ENCODE assay signal across 25 mouse cellular contexts in the genomic region with DNA sequence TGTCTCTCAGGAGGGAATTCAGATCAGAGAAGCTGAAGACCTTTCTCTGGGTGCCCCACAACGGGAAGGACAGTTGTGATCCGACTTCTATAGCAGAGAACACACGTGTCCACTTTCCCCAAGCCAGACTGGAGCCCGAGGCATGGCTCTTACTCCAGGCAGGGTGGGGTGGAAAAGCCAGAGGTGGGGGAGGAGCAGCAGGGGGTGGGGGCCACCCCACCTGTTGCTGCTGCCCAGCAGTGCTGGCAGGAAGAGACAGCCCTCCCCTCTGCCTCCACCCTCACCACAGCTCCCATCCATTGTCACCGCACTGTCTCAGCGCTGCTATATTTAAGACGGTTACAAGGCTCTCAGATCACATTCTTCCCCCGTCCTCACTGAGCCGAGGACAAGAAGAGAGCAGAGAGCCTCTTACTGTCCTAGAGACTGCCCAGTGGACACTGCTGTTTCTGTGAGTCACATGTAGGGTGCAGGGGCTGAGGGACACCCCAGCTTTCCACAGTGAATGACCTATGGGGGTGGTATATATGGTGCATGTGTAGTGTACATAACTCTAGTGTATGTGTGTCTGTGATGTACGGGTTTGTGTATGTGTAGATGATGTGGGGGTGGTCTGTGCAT. TPM values are rescaled to one million over a fixed set of nuclear protein-coding genes. Genes with fewer than 3 reads are reported as not detected.
A peak's percentile ranks its signal among the peaks of the same experiment; 100 is the strongest.
DNase-seq lines count a peak whose midpoint lies in the region; ATAC-seq and TF ChIP-seq lines count a peak whose summit lies in the region.
"Had no signal": no experiment of that assay in that cellular context is flagged by ENCODE, and none has a peak within 500 bp of the region (broad histone marks: within the 10 kb centered on the region; RNA-seq: fewer than 3 reads in every experiment).

Myom3 (plus strand) TSS at position 360 of the 621 bp plus-strand sequence.

- 49% methylated on average over 10 of the region's 10 CpGs for WGBS in kidney, postnatal 0 days
- WGBS in kidney, adult 2 months = 57% methylated on average over 10 of the region's 10 CpGs
- WGBS in limb, embryonic 14.5 days = 45% methylated on average over 10 of the region's 10 CpGs
- WGBS in forebrain, embryonic 16.5 days = 56% methylated on average over 10 of the region's 10 CpGs

- 0 out of 2 replicates have a peak, but pooled peaks cover 8% of the 10 kb centered on the region for H3K4me1 ChIP-seq in kidney, postnatal 0 days (replicated peaks; ENCODE audit: insufficient read depth, low read length)
- peaks cover 4% of the 10 kb centered on the region; the same call in 1 of the 2 replicates for H3K4me1 ChIP-seq in kidney, adult 2 months (ENCODE audit: control insufficient read depth, insufficient read depth, low read length)
- H3K4me1 ChIP-seq in limb, embryonic 14.5 days (ENCODE audit: control insufficient read depth, insufficient read depth, low read length) = peaks cover 9% of the 10 kb centered on the region; the same call in 1 of the 2 replicates
- no peaks in the 10 kb centered on the region for H3K4me1 ChIP-seq in forebrain, embryonic 16.5 days (replicated peaks; ENCODE audit: control insufficient read depth, insufficient read depth, low read length)
- H3K4me1 ChIP-seq: forebrain, embryonic 13.5 days; lung, embryonic 15.5 days had no signal

- no peaks in the 10 kb centered on the region for H3K9me3 ChIP-seq in kidney, postnatal 0 days (replicated peaks; ENCODE audit: low read length)
- H3K9me3 ChIP-seq in limb, embryonic 14.5 days (ENCODE audit: control insufficient read depth, low read length) = 0 out of 2 replicates have a peak, but pooled peaks cover 7% of the 10 kb centered on the region
- no peaks in the 10 kb centered on the region for H3K9me3 ChIP-seq in forebrain, embryonic 16.5 days (ENCODE audit: control insufficient read depth, low read length)
- H3K9me3 ChIP-seq: kidney, embryonic 15.5 days; lung, embryonic 15.5 days had no signal

- H3K4me2 ChIP-seq in kidney, postnatal 0 days (ENCODE audit: low read length) = no peak within 1 kb of the TSS
- no peak within 1 kb of the TSS for H3K4me2 ChIP-seq in limb, embryonic 14.5 days (replicated peaks; ENCODE audit: low read depth, low read length, severe bottlenecking)
- no peak within 1 kb of the TSS for H3K4me2 ChIP-seq in forebrain, embryonic 16.5 days (ENCODE audit: low read length)
- H3K4me2 ChIP-seq: forebrain, embryonic 13.5 days; heart, embryonic 15.5 days; hindbrain, embryonic 13.5 days; kidney, embryonic 15.5 days; liver, embryonic 11.5 days; lung, embryonic 15.5 days; neural tube, embryonic 12.5 days had no signal

- H3K27ac ChIP-seq in kidney, postnatal 0 days = no peak within 1 kb of the TSS
- no peak within 1 kb of the TSS for H3K27ac ChIP-seq in kidney, adult 2 months (ENCODE audit: insufficient read depth, low read depth, low read length)
- H3K27ac ChIP-seq in limb, embryonic 14.5 days (replicated peaks; ENCODE audit: low read depth, low read length) = no peak within 1 kb of the TSS
- no peak within 1 kb of the TSS for H3K27ac ChIP-seq in forebrain, embryonic 16.5 days (ENCODE audit: low read length)
- H3K27ac ChIP-seq: forebrain, embryonic 13.5 days; heart, embryonic 15.5 days; hindbrain, embryonic 13.5 days; kidney, embryonic 15.5 days; layer of hippocampus, adult 2 months; lung, embryonic 15.5 days; midbrain, embryonic 10.5 days; neural tube, embryonic 12.5 days had no signal

- TF ChIP-seq CTCF in kidney, postnatal 0 days (IDR thresholded peaks at IDR 0.05; ENCODE audit: low read depth) = no peak
- no peak for TF ChIP-seq CTCF in kidney, adult 2 months (conservative IDR thresholded peaks at IDR 0.05; ENCODE audit: insufficient read depth, insufficient read length, low read depth, low read length)

- no peaks in the 10 kb centered on the region for H3K27me3 ChIP-seq in kidney, postnatal 0 days (ENCODE audit: insufficient read depth, low read length)
- no peaks in the 10 kb centered on the region for H3K27me3 ChIP-seq in kidney, adult 2 months (replicated peaks; ENCODE audit: control insufficient read depth, insufficient read depth, low read length)
- no peaks in the 10 kb centered on the region for H3K27me3 ChIP-seq in limb, embryonic 14.5 days (ENCODE audit: control insufficient read depth, insufficient read depth, low read length)
- no peaks in the 10 kb centered on the region for H3K27me3 ChIP-seq in forebrain, embryonic 16.5 days (replicated peaks; ENCODE audit: control insufficient read depth, insufficient read depth, low read length)
- H3K27me3 ChIP-seq: heart, embryonic 15.5 days; kidney, embryonic 15.5 days; neural tube, embryonic 12.5 days had no signal

- H3K9ac ChIP-seq in kidney, postnatal 0 days (ENCODE audit: low read depth, low read length) = 0 out of 2 replicates have a peak within 1 kb of the TSS, but pooled peaks have one; percentile 6
- no peak within 1 kb of the TSS for H3K9ac ChIP-seq in limb, embryonic 14.5 days (ENCODE audit: low read depth, low read length, severe bottlenecking)
- H3K9ac ChIP-seq in forebrain, embryonic 16.5 days (replicated peaks; ENCODE audit: low read depth, low read length) = no peak within 1 kb of the TSS
- H3K9ac ChIP-seq: forebrain, embryonic 13.5 days; heart, embryonic 15.5 days; hindbrain, embryonic 13.5 days; kidney, embryonic 15.5 days; lung, embryonic 15.5 days; neural tube, embryonic 12.5 days had no signal

- no peak within 1 kb of the TSS for H3K4me3 ChIP-seq in kidney, postnatal 0 days (replicated peaks; ENCODE audit: low read depth, low read length)
- no peak within 1 kb of the TSS for H3K4me3 ChIP-seq in kidney, adult 2 months (ENCODE audit: insufficient read depth, low read depth, low read length)
- no peak within 1 kb of the TSS for H3K4me3 ChIP-seq in limb, embryonic 14.5 days (replicated peaks; ENCODE audit: low read length)
- no peak within 1 kb of the TSS for H3K4me3 ChIP-seq in forebrain, embryonic 16.5 days (replicated peaks; ENCODE audit: low read length)
- H3K4me3 ChIP-seq: forebrain, embryonic 13.5 days; heart, embryonic 15.5 days; hindbrain, embryonic 13.5 days; kidney, embryonic 15.5 days; layer of hippocampus, adult 2 months; lung, embryonic 15.5 days; midbrain, embryonic 10.5 days; neural tube, embryonic 12.5 days had no signal

- no peak for TF ChIP-seq POLR2A in kidney, adult 2 months (IDR thresholded peaks at IDR 0.05; ENCODE audit: low read depth, low read length)
- TF ChIP-seq POLR2A in limb, embryonic 14.5 days (IDR thresholded peaks at IDR 0.05; ENCODE audit: borderline replicate concordance, extremely low read depth, insufficient read depth, insufficient read length) = no peak

- no peak for DNase-seq in kidney, postnatal 0 days (ENCODE audit: low spot score)
- no peak for DNase-seq in kidney, adult 2 months
- DNase-seq in gastrocnemius, adult 18-20 months (ENCODE audit: low spot score) = no peak
- DNase-seq in gastrocnemius, postnatal 10 days = no peak
- DNase-seq in limb, embryonic 14.5 days (ENCODE audit: low spot score) = no peak
- no peak for DNase-seq in heart, postnatal 25 days (ENCODE audit: low spot score)
- DNase-seq: adrenal gland, postnatal 25 days; cerebellum, adult 11-12 months; cerebellum, adult 9-11 months; heart, postnatal 36 days; kidney, adult 11 months; thymus, postnatal 25 days had no signal

- intact Hi-C loops in heart, postnatal 25 days (cut with DNase I) = no loop called here

- no peaks in the 10 kb centered on the region for H3K36me3 ChIP-seq in kidney, postnatal 0 days (ENCODE audit: insufficient read depth, low read length)
- no peaks in the 10 kb centered on the region for H3K36me3 ChIP-seq in kidney, adult 2 months (ENCODE audit: control insufficient read depth, insufficient read depth, low read length)
- no peaks in the 10 kb centered on the region for H3K36me3 ChIP-seq in limb, embryonic 14.5 days (ENCODE audit: control insufficient read depth, insufficient read depth, low read length)
- no peaks in the 10 kb centered on the region for H3K36me3 ChIP-seq in forebrain, embryonic 16.5 days (ENCODE audit: control insufficient read depth, insufficient read depth)
- H3K36me3 ChIP-seq: heart, embryonic 15.5 days; hindbrain, embryonic 13.5 days; kidney, embryonic 15.5 days; lung, embryonic 15.5 days; midbrain, embryonic 10.5 days; neural tube, embryonic 12.5 days had no signal

- ATAC-seq in kidney, postnatal 0 days (replicated peaks; ENCODE audit: low FRiP score, low read depth) = no peak
- ATAC-seq in limb, embryonic 14.5 days (ENCODE audit: low FRiP score, low read depth) = peak; percentile 58; the same call in 1 of the 2 replicates
- ATAC-seq in forebrain, embryonic 16.5 days = no peak
- ATAC-seq: CD4-positive, CD25-positive, alpha-beta regulatory T cell, adult 4 months; forebrain, embryonic 13.5 days; midbrain, embryonic 16.5 days had no signal

RNA-seq across cellular contexts. Expression of gene Myom3, which starts in this region (rescaled TPM):
- polyA plus RNA-seq in kidney, postnatal 0 days (2015; fragmentation: Nextera tagmentation; extraction: Ambion mirVana) = 0.39 and 0.54 TPM in 2 replicates
- 0.10 and 1.5 TPM in 2 replicates for polyA plus RNA-seq in kidney, adult 2 months (2012; rRNA removed)
- total RNA-seq in gastrocnemius, adult 18-20 months (2021) = 10 to 100 TPM; 70.5 to 78.3 TPM
- 10 to 100 TPM; 47.8 to 59.7 TPM for total RNA-seq in gastrocnemius, postnatal 10 days (2021)
- 8.1 and 12.7 TPM in 2 replicates for polyA plus RNA-seq in limb, embryonic 14.5 days (2012; rRNA removed)
- 2.5 and 5.0 TPM in 2 replicates for polyA plus RNA-seq in limb, embryonic 14.5 days (2014; fragmentation: Nextera tagmentation; extraction: Ambion mirVana)
- polyA plus RNA-seq in forebrain, embryonic 16.5 days (2015; fragmentation: Nextera tagmentation; extraction: Ambion mirVana) = 0.29 and 0.34 TPM in 2 replicates
- total RNA-seq in heart, postnatal 25 days (2021) = under 1 TPM; 0.64 to 0.88 TPM
- total RNA-seq: megakaryocyte progenitor cell, adult 5-6 weeks had no signal
- polyA plus RNA-seq: CD4-positive, CD25-positive, alpha-beta regulatory T cell, adult 4 months had no signal

Comparison
In these comparisons a context has a peak if more than half of its experiments do, and no peak if none do; other contexts are left out.
1. RNA of gene Myom3 (total RNA-seq): 70.5 to 78.3 TPM in gastrocnemius, adult 18-20 months and 47.8 to 59.7 TPM in gastrocnemius, postnatal 10 days; 0.64 to 0.88 TPM in heart, postnatal 25 days; every median in the first group is over 10 times any median in the second.